Mouse (Mus musculus): ENCODE data around the gene Gpr83.
A peak's percentile ranks its signal among the peaks of the same experiment; 100 is the strongest.

Gpr83 gene

DNA sequence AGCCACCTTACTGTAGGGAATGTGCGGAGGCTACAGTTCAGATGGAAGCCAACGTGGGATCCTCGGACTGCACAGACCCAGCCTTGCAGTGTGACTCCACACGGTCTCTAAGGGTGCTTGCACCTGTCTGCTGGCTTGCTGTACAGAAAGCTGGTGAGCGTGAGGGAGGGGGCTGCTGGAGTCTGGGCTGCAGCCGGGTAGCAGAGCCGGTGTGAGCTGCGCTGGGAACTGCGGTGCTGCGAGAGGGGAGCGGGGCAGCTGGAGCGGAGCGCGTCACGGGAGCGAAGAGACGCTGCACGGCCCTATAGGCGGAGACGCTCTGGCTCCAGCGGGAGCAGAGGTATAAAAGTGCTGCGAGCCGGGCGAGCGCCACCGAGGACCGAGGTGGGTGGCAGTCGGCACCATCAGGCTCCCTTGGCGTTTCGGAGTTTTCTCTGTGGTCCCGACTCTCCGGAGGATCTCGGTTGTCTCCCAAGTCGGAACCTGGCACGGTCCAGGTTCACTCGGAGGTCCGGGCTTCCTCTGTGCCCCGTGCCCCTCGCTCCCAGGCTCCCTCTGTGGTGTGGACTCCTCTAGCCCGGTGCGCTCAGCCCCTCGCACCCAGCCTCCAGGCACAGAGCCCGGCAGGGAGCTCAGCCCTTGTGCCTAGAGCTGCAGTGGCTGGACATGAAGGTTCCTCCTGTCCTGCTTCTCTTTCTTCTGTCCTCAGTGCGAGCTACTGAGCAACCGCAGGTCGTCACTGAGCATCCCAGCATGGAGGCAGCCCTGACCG, at the start of gene Gpr83:
Gene Gpr83, plus strand, starts transcription at position 343 of the 772 bp plus-strand sequence.
- no peak for DNase-seq

DNA sequence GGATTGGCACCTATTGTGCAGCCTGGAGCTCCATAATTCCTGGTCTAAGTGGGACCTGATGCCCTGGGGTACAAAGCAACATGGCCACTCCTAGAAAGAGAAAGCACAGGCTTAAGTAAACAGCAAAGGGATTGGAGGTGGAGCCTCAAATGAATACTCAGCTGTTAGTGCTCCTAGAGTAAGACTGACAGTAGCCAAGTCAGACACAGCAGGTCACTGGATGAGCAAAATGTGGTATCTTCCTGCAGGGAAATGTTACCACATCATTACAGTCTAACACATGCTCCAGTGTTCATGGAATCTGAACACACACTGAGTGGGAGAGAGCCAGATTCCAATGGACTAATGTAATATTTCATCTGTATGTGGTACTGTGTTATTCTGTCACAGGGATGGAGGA, 38.6 kb upstream of the Gpr83 start:
- no peak for DNase-seq

DNA sequence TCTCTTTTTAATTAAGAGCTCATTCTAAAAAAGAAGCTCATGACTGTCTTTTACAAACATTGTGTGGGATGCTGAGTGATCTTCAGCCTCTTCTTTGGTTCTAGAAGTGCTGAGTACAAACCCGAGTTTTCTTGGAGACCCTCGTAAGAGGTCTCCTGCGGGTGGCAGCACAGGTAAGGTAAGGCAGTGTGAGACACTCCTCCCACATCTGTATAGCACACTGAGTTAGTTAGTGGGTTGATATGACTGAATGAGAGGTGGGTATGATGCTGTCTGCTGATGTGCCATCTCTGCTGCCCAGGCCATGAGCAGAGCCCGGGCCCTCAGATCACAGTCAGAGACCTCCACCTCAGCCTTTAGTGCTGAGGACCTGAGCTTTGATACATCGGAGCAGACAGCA, 35.2 kb upstream of the Gpr83 start:
- no peak for DNase-seq

DNA sequence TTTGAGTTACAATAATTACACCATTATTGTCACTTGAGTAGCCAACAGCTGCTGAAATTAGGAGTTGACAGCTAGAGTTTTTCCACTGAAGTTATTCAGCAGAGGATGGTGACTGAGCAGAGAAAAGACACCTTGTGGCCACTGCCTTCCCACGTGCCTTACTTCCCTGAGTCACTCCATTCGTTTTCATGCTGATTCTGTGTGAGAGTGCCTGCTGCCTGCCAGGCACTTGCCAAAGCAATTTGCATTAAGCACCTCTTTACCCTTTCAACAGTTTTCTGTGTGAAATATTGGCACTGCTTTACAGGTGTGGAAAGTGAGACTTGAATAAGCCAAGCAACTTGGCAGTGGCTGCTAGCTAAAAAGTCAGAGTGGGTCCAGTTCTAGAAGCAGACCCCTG, 32.1 kb upstream of the Gpr83 start:
- DNase-seq = no peak

DNA sequence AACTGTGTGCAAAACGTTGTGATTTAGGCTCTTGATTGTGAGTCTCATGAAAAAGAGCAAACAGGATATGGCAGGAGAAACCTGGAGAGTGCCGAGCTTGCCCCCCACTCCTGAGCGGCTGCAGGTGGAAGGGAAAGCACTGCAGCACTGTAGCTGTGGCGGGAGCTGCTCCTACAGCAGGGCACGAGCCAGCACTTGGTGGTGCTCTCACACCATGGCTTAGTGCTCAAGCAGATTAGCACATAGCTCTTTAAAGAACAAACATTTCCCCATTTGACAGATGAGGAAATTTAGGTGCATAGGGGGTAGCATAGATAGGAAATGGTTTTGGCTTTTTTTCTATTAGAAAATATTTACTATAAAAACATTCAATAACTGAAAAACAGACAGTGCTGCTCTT, 28.0 kb upstream of the Gpr83 start:
- DNase-seq = no peak

DNA sequence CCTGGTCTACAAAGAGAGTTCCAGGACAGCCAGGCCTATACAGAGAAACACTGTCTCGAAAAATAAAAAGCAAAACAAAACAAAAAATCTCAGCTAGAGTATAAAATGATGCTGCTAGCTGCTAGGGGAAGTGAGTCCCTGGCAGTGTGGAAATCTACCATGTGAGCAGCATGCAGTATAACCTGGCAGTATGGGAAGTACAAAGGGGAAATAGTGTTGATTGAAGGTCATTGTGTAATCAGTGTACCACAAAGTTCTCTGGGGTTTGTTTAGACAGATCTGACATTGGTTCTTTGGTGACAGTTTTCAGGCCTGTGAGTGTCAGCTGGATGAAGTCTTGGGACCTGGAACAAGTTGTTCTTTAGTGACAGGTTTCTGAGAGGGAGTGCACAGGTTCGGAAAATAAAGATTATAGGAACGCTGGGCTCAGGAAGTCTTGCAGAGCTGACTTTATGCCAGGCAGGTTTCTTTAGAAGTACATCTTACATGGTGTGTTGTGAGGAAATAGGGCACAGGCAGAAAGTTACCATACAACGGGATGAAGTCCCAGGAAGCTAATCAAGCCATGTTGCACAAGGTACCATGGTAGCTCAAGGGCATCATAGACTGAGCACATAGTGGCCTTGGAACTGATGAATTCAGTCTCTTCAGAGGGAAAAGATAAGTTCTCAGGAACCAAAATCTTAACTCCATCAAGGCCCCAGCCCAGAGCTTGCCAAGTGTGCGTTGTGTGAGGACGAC, 24.5 kb upstream of the Gpr83 start:
- DNase-seq = no peak

DNA sequence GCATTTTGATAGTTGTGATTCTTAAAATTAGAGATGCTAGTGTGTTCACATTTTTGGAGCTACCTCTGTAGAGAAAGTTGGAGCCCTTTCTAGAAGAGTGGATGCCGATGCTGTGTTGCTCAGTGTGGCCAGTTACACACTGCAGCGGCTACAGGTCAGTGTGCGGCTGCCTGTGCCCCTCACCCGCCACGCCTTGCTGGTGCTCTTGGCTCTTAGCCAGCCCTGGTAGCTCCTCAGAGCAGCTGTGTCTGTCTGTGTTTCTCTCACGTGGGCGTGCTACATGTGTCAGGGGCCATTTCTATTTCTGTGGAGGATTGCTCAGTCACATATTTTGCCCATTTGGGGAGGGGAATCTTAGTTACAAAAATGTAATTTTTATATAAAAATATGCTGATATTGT, 20.5 kb upstream of the Gpr83 start:
- DNase-seq = no peak

DNA sequence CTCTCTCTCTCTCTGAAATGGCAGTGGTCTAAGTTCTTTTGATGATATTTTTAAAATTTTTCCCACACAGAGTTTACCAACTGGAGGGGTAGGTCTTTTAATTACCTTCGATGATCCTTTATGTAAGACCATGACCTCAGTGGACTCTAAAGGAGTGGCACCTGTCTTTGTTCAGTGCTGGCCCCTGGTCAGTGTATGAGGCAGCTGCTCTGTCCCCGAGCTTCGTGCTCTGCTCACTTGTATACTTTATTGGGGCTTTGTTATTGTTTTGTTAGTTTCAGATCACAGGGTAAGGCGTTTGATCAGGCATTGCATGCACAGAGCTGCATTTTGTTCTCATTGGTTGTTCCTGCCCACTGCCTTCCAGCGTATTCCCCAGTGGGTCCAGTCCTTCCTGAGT, 20.0 kb upstream of the Gpr83 start:
- no peak for DNase-seq

DNA sequence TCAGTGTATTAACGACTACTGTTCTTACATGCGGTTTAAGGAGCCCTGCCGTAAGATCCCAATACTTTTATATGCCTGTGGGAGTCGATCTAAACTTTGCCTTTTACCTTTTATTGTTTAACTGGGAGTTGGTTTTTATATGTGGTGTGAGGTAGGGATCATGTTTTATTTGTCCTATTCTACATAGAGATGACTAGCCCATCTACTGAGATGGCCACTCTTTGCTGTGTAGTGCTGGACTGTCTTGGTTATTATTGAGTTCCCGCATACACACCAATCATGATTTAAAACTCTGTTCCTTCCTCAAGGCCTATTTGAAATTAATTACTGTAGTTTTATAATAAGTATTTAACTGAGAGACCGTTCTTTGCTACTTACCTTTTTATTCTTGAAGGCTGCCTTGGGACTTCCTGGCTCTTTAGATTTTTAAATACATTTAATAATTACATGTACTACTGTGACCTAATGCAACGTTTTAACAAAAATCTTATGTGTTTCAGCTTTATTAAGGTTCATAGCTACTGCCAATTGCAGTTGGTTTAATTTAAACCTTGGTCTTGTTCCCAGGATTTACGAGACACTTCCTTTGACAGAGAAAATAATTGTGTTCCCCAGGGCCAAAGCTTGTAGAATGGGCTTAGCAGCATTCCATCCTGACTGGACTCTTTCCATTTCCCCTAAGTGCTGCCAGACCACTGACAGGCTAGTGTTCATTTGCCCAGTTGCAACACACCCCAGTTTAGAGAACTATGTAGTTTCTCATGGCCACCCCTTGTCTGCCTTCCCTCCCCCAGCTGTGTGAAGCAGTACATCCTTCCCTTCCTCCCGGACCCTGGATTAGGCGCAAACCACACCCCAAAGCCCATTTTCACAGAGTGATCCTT, 17.9 kb upstream of the Gpr83 start:
- no peak for DNase-seq

DNA sequence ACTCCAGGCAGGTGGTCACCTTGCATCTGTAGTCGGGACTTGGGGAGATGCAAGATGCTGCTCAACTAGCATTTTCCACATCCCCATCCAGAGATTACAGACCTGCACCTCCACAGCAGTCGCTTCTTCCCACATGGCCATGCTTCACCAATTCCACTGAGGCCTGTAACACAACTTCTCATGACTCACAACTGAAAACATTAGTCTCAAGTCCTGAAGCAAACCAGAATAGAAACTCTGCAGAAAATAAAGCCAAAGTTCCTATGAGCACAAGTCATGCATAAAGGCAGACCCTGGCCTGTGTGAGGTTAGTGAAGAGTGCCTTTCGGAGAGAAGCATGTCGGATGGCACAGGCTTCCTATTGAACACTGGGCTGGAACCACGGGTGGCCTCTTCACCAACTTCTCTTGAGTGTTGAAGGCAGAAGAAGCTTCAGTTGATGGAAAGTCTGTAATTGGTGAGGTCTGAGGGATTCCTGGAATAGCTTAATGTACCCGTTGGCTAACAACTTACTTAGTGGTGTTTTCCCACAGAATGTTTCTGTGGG, 16.6 kb upstream of the Gpr83 start:
- no peak for DNase-seq

DNA sequence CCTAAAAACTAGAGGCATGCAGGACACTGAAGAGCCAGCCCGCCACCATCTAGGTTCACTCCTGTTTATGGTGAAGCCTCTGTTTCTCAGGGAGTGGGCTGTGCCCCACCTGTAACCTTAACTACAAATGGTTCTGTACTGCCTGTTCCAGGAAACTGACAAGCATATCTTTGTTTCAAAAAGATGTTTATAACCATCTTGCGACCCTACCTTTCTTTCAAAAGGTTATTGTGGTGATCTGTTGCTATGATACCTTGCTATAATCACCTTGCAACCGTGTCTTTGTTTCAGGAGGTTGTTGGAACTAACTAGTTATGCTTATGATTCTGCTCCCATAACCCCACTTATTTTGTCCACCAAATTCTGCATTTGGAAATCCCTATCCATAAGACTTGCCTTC, 16.1 kb upstream of the Gpr83 start:
- DNase-seq = no peak

DNA sequence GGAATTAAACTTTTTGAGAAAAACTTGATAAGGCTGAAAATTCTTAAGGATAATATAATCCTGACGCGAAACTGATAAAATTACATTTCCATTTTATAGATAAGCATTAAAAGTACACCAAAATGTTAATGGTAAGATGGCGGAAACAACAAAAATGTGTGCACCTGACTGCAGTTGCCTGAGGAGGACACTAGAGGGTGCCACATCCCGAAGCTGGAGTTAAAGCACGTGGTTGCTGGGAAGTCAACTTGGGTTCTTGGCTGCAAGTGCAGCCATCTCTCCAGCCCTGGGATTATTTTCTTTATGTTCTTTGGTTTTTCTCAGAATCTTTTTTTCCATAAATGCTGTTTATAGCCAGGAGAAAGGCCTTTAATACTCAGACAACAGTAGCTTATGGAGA, 13.6 kb upstream of the Gpr83 start:
- no peak for DNase-seq

DNA sequence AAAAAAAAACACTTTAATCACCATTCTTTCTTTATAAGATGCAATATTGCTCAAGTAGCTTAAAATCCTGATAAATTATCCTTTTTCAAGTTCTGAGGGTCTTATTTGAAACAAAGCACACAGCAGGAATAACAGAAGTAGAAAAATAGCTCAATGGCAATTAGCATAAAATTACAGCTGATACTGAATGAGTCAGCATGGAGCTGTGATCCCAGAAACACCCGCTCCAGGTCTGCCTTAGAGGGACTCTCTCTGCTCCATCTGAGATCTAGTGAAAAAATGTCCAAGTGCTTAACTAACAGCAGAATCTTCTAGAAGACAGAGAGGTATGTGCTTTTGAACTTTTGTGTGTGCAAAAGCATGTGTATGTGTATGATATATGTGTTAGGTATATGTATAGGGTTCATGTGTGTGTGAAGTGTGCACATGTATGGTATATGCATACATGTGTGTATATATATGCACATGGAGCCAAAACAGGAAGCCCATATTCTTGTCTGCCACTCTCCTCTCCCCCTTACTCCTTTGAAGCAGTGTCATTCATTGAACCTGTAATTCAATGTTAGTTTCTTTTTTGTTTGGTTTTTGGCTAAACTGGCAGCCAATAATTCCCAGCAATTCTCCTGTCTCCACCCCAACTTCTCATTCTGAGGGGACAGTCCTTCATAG, 11.6 kb upstream of the Gpr83 start:
- DNase-seq = no peak

DNA sequence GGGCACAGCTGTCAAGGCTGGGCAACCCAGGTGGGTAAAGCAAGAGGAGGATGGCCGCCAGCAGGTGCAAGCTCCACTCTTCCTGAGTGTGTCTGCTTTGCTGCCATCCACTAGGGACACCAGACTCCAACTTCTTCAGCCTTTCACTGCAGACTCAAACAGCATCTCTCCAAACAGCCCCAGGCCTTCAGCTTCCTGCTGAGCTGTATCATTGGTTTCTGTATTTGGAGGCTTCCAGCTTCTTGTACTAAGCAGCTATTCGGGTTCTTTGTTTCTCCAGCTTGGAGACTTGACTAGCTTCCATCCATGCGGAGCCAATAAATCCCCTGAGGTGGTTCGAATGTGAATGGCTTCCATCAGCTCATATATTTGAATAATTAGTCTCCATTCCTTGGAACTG, 5.4 kb upstream of the Gpr83 start:
- no peak for DNase-seq

DNA sequence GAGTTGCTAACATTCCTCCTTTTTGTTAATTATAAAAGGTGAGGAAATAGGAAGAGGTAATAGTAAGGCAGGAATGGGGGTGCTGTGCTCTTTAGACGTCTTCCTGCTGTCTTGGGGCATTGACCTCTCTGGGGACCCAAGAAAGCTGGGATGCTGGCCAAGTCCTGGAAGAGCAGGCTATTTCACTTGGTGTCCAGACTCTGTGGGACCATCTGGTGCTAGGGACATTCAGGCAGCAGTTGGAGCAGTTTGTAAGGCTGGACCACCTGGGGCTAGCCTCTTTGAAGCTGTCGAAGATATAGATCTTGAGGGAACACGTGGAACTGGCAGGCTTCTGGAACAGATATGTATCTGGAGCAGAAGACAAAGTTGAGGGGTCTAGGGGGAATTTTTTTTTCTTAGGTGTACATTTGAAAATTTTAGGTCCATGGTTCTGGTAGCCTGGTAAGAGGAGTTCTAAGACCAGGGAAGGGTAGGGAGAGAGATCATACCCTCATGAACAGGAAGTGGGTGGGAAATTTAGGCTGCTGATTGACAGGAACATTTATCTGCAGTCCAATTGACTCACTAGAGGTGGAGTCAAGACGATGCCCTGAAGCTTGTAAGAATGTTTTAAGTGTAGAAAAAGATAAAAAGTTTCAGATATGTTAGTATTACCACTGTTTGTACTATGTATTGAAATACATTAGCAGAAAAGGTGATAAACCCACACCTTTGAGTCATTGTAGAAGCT, 2.9 kb upstream of the Gpr83 start:
- DNase-seq = peak; percentile 14

DNA sequence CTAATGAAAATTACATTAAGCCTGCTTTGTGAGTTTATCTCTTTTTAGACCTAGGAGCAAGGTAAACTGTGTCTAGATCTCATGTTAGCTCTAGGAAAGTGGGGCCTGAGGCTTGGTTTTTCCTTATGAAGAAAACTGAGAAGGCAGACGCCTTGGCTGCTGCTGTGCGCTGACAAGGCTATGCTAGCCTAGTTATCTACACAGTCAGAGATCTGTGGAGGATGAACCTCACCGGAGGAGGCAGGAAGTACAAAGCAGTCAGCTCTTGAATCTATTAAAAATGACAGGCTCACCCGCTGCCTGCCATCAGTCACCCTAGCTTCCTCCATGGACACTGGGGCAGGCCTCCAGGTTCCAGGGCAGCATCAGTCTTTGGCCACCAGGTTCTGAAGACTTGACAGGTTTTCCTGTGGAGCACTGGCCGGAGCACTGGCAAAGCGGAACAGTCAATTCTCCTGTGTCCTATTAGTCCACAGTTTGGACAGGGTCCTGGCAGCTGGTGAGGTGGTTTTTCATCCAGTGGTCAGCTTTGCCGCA, 1.8 kb upstream of the Gpr83 start:
- no peak for DNase-seq

DNA sequence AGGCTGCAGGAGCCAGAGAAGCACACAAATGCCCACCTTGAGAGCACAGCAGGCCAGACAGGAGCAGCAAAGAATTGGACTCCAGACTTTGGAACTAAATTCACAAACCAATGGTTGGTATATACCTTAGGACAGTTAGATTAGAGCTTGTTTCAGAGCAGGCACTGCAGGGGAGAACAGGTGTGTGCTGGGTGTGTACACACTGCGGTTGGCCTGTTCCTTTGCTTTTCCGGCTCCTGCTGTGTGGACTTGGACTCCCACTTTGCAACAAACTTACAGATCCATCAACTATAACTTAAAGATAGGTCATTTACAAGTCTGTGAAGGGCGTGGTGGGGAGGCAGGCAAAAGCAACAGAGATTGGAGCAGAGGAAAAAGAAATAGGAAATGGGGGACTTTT, 1.2 kb upstream of the Gpr83 start:
- no peak for DNase-seq

DNA sequence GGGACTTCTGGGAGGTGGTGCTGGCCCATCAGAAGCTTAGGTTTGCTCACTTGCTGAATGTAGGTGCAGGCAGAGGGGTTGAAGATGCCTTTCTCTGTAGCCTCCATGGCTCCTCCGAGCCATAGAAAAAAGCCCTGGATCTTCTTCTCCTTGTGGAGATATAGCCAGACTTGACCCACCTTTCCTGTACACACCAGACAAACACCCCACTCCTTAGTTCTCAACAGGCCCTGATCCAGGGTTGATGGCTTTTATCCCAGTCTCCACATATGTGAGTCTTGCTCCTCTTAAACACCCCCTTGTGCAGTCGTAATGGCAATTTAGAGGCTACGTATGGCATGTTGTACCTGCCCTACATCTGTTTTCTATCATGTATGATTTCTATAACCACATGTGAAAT, 3.1 kb downstream of the Gpr83 start:
- no peak for DNase-seq

DNA sequence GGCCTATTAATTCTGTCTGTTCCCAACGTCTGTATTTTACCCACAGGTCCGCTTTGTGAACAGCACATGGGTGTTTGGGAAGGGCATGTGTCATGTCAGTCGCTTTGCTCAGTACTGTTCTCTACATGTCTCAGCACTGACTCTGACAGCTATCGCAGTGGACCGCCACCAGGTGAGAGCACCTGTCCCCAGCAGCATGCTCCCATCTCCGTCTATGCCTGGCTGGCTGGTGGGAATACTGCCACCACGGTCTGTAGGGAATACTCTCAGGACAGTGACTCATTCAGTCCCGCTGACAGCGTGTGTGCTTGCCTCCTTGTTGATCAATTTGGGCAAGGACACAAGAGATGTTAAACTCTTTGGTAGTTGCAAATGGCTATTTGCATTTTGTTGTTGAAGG, 4.7 kb downstream of the Gpr83 start:
- no peak for DNase-seq

DNA sequence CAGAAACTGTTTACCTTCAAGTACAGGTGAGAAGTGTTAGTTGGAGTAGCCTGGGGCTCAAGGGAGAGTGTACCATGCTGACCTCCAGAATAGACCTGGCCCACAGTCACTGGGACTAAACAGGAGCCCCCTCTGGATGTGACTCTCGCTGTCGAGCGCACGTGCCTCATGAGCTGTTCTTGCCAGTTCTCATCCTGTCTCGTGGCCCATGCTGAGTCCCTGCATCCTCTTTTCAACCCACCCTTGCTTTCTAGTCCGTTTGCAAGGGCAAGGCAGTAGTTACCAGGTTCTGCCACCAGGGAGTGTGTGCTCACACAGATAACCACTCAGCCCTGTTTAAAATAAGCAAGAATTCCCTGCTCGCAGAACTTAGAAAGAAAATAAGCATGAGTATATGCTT, 6.9 kb downstream of the Gpr83 start:
- no peak for DNase-seq

DNA sequence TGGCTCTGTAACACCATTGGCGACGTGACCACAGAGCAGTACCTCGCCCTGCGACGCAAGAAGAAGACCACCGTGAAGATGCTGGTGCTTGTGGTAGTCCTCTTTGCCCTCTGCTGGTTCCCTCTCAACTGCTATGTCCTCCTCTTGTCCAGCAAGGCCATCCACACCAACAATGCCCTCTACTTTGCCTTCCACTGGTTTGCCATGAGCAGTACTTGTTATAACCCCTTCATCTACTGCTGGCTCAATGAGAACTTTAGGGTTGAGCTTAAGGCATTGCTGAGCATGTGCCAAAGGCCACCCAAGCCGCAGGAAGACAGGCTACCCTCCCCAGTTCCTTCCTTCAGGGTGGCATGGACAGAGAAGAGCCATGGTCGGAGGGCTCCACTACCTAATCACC, 8.3 kb downstream of the Gpr83 start:
- no peak for DNase-seq

DNA sequence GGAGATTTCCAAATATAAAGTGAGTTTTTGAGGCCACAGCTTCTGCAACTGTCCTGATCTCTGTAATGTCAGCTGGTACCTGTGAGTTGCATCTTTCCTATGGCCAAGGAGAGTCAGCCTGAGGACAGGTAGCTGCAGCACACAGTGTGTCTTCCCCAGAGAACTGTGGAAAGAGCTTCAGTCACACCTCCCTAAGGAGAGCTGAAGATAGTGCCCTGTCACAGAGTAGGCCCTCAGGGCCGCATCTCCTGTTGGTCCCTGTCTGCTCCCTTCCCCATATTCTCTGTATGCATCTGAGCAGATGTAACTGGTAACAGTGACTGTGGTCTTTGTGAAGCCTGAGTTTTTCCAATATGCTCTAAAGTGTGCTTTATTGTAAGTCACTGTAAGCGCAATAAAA, 10.4 kb downstream of the Gpr83 start:
- DNase-seq = no peak

Measured in cerebellum, adult 9-11 months (tissue).